Mouse (Mus musculus): Measurements from ENCODE around the gene Notch4.

Notch4 gene

GRCm38 (mm10) chr17:34627943-34628643, 64.0 kb downstream of the Notch4 start, which contains the start of gene Ppt2:
Gene Ppt2 (minus strand): TSS chr17:34628510.
- no peak for DNase-seq

- DNase-seq, result no peak
Observed at GRCm38 (mm10) chr17:34628644-34628967, 64.5 kb downstream of the Notch4 start.

GRCm38 (mm10) chr17:34629221-34629751, 65.2 kb downstream of the Notch4 start, which contains the start of gene Prrt1:
Gene Prrt1 (plus strand): TSS chr17:34629533.
- DNase-seq, result peak; percentile 64

DNA sequence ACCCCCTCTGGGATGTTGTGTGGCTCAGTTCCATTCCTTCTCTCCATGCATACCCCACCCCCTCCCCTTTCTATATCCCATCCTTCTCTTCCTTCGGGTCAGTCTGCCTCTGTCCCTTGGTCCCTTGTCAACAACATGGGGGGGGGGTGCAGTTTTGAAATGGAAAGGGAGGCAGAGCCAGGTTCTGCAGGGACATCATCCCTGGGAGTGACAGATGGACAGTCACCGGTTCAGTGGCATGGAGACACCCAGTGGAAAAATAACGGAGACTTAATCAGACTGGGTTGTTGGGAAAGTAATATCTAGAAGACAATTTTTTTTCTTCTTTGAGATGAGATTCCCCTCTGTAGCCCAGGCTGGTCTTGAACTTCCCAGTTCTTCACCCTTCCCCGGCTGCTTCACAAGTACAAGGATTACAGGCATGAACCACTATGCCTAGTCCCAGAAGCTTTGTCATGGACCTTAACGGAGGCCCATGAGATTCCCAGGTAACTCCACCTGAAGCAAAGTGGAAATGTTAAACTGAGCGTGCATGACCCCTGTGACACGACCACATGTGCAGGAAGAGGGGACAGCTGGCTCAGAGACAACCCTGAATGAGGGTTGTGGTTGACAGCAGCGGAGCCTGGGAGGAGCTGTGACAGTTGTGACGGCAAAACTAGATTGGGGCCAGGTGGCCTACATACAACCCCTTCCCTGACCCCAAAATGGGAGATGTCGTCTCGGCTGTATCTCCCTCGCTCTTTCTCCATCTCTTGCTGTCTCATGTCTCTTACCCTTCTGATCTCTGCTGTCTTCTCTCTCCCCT, 65.9 kb downstream of the Notch4 start:
- DNase-seq, result no peak

GRCm38 (mm10) chr17:34630761-34631301, 66.8 kb downstream of the Notch4 start:
- DNase-seq, result peak; percentile 52

DNA sequence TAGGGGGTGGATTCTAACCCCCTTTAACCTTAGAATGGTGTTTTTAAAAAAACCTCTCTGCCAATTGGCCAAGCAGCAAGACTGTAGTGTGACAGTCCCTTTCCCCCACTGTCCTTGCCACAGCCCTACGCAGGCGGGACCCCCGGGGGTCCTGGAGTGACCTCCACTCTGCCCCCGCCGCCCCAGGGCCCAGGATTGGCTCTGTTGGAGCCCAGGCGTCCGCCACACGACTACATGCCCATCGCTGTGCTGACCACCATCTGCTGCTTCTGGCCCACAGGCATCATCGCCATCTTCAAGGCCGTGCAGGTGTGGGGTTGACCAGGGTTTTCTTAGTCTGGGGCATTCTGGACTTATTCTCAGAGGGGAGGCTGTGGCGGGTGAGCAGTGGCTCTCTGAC, 67.6 kb downstream of the Notch4 start:
- no peak for DNase-seq

GRCm38 (mm10) chr17:34632261-34632691, 68.2 kb downstream of the Notch4 start:
- DNase-seq, result peak; percentile 83

DNA sequence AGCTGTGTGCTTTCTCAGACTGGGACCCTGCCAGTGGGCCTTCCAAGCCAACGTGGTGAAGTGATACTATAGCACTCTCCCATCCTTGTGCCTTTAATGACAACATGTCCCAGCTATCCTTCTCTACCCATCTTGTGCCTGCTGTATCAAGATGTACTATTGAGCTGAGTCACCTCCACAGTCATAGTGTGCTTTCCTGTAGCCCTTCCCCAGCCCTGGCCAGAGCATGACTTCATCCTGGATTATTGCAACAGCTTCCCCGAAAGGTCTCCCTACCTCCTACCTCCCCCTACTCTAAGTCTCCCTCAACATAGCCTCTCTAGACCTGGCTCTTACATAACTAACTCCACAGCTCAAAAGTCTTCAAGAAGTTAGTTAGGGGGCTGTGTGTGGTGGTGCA, 71.6 kb downstream of the Notch4 start:
- no peak for DNase-seq

GRCm38 (mm10) chr17:34637459-34637858, 73.4 kb downstream of the Notch4 start:
- no peak for DNase-seq
